Mouse (Mus musculus) embryonic facial prominence, embryonic 10.5 days (tissue): ENCODE measurements around the gene Myom3. TPM values are rescaled to one million over a fixed set of nuclear protein-coding genes. Genes with fewer than 3 reads are reported as not detected.

Experiments used
- DNase-seq: peaks from one replicate; pipeline ENCODE4 v3.0.0-alpha.2; 2017; ENCODE audit warnings: low spot score
- H3K27ac ChIP-seq: fragments of 300-500 bp; sonication (generic); replicated peaks from 2 replicates; pipeline ENCODE4 v1.5.1; 2016; ENCODE audit warnings: mild to moderate bottlenecking
- H3K27me3 ChIP-seq: fragments of 300-500 bp; sonication (generic); replicated peaks from 2 replicates; pipeline ENCODE4 v1.6.1; 2016; ENCODE audit warnings: low read depth, mild to moderate bottlenecking; ENCODE audit not compliant: poor library complexity, severe bottlenecking
- H3K36me3 ChIP-seq: fragments of 300-500 bp; sonication (generic); replicated peaks from 2 replicates; pipeline ENCODE4 v1.6.1; 2016; ENCODE audit warnings: mild to moderate bottlenecking, moderate library complexity
- H3K4me1 ChIP-seq: fragments of 300-500 bp; sonication (generic); 2 replicates; pipeline ENCODE4 v1.6.1; 2016
- H3K4me3 ChIP-seq: fragments of 300-500 bp; sonication (generic); 2 replicates; pipeline ENCODE4 v1.5.1; 2016; ENCODE audit warnings: mild to moderate bottlenecking, moderate library complexity
- H3K9me3 ChIP-seq: fragments of 300-500 bp; sonication (generic); 2 replicates; pipeline ENCODE4 v1.6.1; 2016; ENCODE audit warnings: mild to moderate bottlenecking
- WGBS: fragments of 180-500 bp; shearing (Covaris S2); methylation state at CpG from one replicate; pipeline ENCODE4 v1.1.7; 2016; 5-methylcytosine and 5-hydroxymethylcytosine counted together
- polyA plus RNA-seq: library from polyadenylated mRNA; unstranded; fragments of >200 nt; fragmentation: Nextera tagmentation; extraction: Ambion mirVana; gene quantifications from 2 replicates; pipeline ENCODE4 v1.2.1, GENCODE M21; 2016

The Myom3 gene
- polyA plus RNA-seq, 1 experiment from 2014 or later: not detected

GRCm38 (mm10) chr4:135821772-135822171 lies 62.3 kb downstream of the Myom3 start:
- WGBS: 90% methylated on average over 4 of the region's 4 CpGs
- Histone ChIP-seq H3K4me1 (peaks cover 4% of the 10 kb centered on the region), H3K27me3 (no peaks in the 10 kb centered on the region), H3K27ac (no peak overlapping the region), H3K36me3 (no peaks in the 10 kb centered on the region), H3K4me3 (no peak overlapping the region), H3K9me3 (no peaks in the 10 kb centered on the region)
- no peak for DNase-seq

GRCm38 (mm10) chr4:135823298-135823697 lies 63.8 kb downstream of the Myom3 start:
- H3K4me3 ChIP-seq: no peak overlapping the region
- no peak for DNase-seq
- 72% methylated on average over 2 of the region's 2 CpGs for WGBS

DNA sequence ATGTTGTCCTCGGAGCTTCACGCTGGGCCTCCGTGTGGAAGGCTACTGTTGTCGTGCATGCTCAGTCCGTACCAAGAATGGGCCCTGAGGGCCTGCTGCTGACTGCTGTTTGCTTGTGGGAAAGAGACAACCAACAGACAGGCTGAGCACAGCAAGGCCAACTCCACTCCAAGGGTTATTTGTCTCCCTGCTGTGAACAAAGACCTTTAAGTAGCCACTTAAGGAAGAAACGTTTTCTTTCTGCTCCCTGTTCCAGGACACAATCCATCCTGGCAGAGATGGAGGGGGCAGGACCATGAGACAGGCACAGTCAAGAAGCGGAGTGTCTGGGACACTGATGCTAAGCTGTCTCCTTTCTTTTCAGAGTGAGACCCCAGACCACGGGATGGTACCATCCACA lies 64.7 kb downstream of the Myom3 start:
- WGBS: 46% methylated on average over 8 of the region's 8 CpGs
- H3K27ac ChIP-seq: no peak overlapping the region
- H3K27me3 ChIP-seq: no peaks in the 10 kb centered on the region
- DNase-seq: no peak
- H3K4me1 ChIP-seq: peaks cover 14% of the 10 kb centered on the region
- no peaks in the 10 kb centered on the region for H3K36me3 ChIP-seq
- no peaks in the 10 kb centered on the region for H3K9me3 ChIP-seq
- no peak overlapping the region for H3K4me3 ChIP-seq

More at GRCm38 (mm10) chr4:135823298-135823697, 63.8 kb downstream of the Myom3 start:
- Histone ChIP-seq H3K9me3 (no peaks in the 10 kb centered on the region), H3K27me3 (no peaks in the 10 kb centered on the region), H3K36me3 (no peaks in the 10 kb centered on the region), H3K4me1 (peaks cover 5% of the 10 kb centered on the region), H3K27ac (no peak overlapping the region)

- Histone ChIP-seq H3K9me3 (no peaks in the 10 kb centered on the region), H3K27me3 (no peaks in the 10 kb centered on the region), H3K4me3 (no peak overlapping the region), H3K27ac (peak overlapping the region; percentile 63), H3K36me3 (no peaks in the 10 kb centered on the region), H3K4me1 (peaks cover 24% of the 10 kb centered on the region)
- DNase-seq: peak; percentile 69
- 39% methylated on average over 11 of the region's 11 CpGs for WGBS
Observed at GRCm38 (mm10) chr4:135828491-135828890, 69.0 kb downstream of the Myom3 start.

DNA sequence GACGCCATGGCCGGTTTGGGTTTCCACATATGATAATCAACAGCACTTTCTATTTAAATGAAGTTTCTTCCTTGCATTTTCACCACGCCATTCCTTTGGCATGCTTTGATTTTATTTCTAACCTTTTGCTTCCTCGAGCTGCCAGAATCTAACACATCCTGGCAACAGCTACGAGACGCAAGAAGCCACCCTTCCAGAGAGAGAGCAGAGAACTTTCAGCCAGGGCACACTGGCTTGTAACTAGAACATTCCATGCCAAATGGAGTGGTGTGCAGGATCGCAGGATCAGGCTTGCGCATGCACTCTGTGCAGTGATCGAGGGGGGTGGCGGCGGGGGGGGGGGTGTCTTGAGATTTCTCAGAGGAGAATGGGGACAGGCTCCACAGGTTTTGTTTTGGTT lies 72.6 kb downstream of the Myom3 start:
- Histone ChIP-seq H3K4me3 (no peak overlapping the region), H3K9me3 (no peaks in the 10 kb centered on the region), H3K4me1 (peaks cover 33% of the 10 kb centered on the region), H3K36me3 (no peaks in the 10 kb centered on the region), H3K27me3 (no peaks in the 10 kb centered on the region), H3K27ac (no peak overlapping the region)
- DNase-seq: no peak
- WGBS: 86% methylated on average over 11 of the region's 11 CpGs

DNA sequence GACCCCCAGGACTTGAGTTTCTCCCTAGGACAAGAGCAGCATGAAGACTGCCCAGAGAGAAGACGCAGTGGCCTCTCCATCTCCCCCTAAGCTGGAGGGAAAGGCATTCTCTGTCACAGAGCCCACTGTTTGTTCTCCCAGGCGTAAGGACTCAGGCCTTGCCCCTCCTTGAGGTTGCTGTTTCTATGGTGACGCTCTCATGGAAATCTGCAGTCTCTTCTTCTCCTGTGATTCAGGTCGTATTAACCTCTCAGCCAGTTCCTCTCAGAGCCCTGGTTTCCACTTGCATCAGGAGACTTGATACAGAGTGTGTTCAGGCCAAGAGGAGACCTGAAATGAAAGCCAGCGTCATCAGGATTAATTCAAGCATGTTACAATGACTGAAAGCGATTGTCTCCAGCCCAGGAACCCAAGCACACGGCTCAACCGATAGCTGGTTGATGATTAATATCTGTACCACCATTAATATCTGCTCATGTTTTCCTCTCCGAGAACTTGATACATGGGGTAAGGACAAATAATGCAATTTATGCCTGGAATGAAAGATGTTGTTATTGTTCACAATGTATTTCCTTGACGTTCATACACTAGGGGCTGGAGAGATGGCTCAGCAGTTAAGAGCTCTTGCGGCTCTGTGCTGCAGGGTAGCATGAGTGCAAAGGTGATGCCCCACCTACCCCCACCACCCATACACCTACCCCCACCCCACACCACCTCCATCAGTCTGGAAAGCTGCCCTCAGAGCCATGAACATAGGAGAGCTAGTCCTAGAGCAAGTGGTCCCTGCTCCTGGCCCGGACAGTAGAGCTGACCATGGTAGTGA lies 74.0 kb downstream of the Myom3 start:
- Histone ChIP-seq H3K36me3 (no peaks in the 10 kb centered on the region), H3K9me3 (no peaks in the 10 kb centered on the region), H3K4me3 (no peak overlapping the region), H3K4me1 (peaks cover 29% of the 10 kb centered on the region), H3K27me3 (no peaks in the 10 kb centered on the region), H3K27ac (peak overlapping the region; percentile 61)
- no peak for DNase-seq
- WGBS: 66% methylated on average over 12 of the region's 12 CpGs

DNA sequence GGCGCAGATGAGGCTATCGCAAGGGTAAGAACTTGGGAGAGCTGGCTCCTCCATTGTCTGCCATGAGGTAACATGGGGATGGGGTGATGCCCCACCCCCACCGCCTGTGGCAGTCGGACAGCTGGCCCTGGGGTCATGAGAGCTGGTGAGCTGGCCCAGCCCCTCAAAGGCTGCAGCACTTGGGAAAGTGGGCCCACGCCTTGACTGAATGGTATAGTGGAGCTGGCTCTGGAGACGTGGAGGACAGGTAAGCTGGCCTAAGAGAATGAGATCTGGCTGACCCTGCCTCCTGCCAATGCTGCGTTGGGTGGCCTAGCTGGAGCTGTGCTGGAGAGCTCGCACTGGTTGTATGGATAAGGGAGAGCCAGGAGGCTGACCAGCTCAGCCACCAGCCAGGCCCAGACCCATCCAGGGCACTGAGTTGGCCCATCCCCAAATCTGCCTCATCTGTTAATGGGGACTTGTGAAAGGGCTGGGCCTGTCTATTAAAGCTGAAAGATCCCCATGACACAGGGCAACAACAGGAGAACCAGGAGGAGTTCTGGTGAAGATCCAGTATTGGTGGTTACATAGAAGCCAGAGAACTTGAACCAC lies 74.7 kb downstream of the Myom3 start:
- DNase-seq: no peak
- H3K4me1 ChIP-seq: peaks cover 23% of the 10 kb centered on the region
- H3K27ac ChIP-seq: peak overlapping the region; percentile 40; the same call in 1 of the 2 replicates
- 79% methylated on average over 8 of the region's 8 CpGs for WGBS
- H3K36me3 ChIP-seq: no peaks in the 10 kb centered on the region
- no peaks in the 10 kb centered on the region for H3K27me3 ChIP-seq
- no peak overlapping the region for H3K4me3 ChIP-seq
- H3K9me3 ChIP-seq: no peaks in the 10 kb centered on the region

GRCm38 (mm10) chr4:135838925-135839292 lies 79.4 kb downstream of the Myom3 start:
- 81% methylated on average over 3 of the region's 3 CpGs for WGBS
- no peak for DNase-seq
- H3K27ac ChIP-seq: no peak overlapping the region
- peaks cover 2% of the 10 kb centered on the region; the same call in 1 of the 2 replicates for H3K9me3 ChIP-seq
- no peaks in the 10 kb centered on the region for H3K27me3 ChIP-seq
- no peaks in the 10 kb centered on the region for H3K36me3 ChIP-seq
- no peak overlapping the region for H3K4me3 ChIP-seq
- peaks cover 5% of the 10 kb centered on the region for H3K4me1 ChIP-seq

- H3K27ac ChIP-seq: no peak overlapping the region
- H3K27me3 ChIP-seq: no peaks in the 10 kb centered on the region
- no peak for DNase-seq
- 86% methylated on average over 21 of the region's 21 CpGs for WGBS
- no peaks in the 10 kb centered on the region for H3K4me1 ChIP-seq
- peaks cover 2% of the 10 kb centered on the region; the same call in 1 of the 2 replicates for H3K9me3 ChIP-seq
- no peak overlapping the region for H3K4me3 ChIP-seq
- no peaks in the 10 kb centered on the region for H3K36me3 ChIP-seq
Observed at GRCm38 (mm10) chr4:135839293-135840011, 79.9 kb downstream of the Myom3 start.

DNA sequence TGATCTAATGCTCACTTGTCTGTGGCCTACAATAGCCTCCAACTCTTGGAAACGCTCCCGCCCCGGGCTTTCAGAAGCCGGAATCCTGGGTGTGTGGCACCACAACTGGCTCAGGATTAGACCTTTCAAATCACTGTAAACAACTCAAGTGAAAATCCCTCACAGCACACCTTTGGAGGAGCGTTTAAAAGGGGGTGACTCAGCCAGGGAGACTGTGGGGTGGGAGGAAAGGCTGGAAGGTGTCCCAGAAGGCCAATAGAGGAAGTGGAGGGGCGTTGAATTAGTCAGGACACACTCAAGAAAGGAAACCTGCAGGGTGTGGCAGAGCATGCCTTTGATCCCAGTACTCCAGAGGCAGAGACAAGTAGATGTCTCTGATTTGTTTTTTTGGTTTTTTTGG lies 84.9 kb downstream of the Myom3 start:
- no peak for DNase-seq
- H3K36me3 ChIP-seq: no peaks in the 10 kb centered on the region
- 83% methylated on average over 6 of the region's 6 CpGs for WGBS

DNA sequence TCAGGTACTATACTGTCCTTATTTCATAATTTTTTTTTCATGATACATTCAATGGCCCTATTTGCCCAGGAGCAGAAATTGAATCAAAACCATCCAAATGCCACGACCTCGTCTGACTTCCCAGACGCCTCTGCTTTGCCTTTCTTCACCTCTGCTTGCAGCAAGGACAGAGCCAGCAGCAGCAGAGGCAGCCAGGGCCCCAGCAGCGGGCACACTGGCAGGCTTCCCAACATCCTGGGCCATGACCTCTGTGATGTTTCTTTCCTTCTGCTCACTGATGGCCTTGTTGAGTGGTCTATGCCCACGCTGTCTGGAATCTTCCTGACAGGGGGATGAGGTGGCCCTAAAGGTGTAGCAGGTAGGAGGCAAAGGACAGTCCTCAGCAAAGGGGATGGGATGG lies 88.1 kb downstream of the Myom3 start:
- Histone ChIP-seq H3K27me3 (no peaks in the 10 kb centered on the region), H3K36me3 (no peaks in the 10 kb centered on the region), H3K9me3 (no peaks in the 10 kb centered on the region), H3K27ac (peak overlapping the region; percentile 44; the same call in 1 of the 2 replicates), H3K4me3 (no peak overlapping the region), H3K4me1 (peaks cover 16% of the 10 kb centered on the region)
- no peak for DNase-seq
- WGBS: 59% methylated on average over 5 of the region's 5 CpGs

More for the DNA sequence above, 84.9 kb downstream of the Myom3 start:
- Histone ChIP-seq H3K4me1 (peaks cover 2% of the 10 kb centered on the region; the same call in 1 of the 2 replicates), H3K4me3 (no peak overlapping the region), H3K27me3 (no peaks in the 10 kb centered on the region), H3K27ac (no peak overlapping the region), H3K9me3 (peaks cover 2% of the 10 kb centered on the region; the same call in 1 of the 2 replicates)

GRCm38 (mm10) chr4:135850411-135851095 lies 91.0 kb downstream of the Myom3 start:
- no peaks in the 10 kb centered on the region for H3K36me3 ChIP-seq
- H3K4me1 ChIP-seq: peaks cover 31% of the 10 kb centered on the region
- peak; percentile 33 for DNase-seq
- 31% methylated on average over 13 of the region's 13 CpGs for WGBS
- no peaks in the 10 kb centered on the region for H3K27me3 ChIP-seq
- H3K27ac ChIP-seq: no peak overlapping the region
- H3K4me3 ChIP-seq: no peak overlapping the region
- no peaks in the 10 kb centered on the region for H3K9me3 ChIP-seq
